Mouse (Mus musculus) forebrain, embryonic 12.5 days (tissue): ENCODE measurements around the gene Gda. TPM values are rescaled to one million over a fixed set of nuclear protein-coding genes. Genes with fewer than 3 reads are reported as not detected.

Experiments
- ATAC-seq: fragments of 200-750 bp; cut with Nextera tagmentation; 2 replicates; pipeline ENCODE4 v1.8.0; 2017; ENCODE audit warnings: moderate TSS enrichment; ENCODE audit not compliant: low FRiP score
- H3K27ac ChIP-seq: fragments of 300-500 bp; sonication (generic); 2 replicates; pipeline ENCODE4 v1.5.1; 2016; ENCODE audit warnings: mild to moderate bottlenecking
- H3K27me3 ChIP-seq: fragments of 300-500 bp; sonication (generic); 2 replicates; pipeline ENCODE4 v1.6.1; 2016; ENCODE audit warnings: mild to moderate bottlenecking
- H3K36me3 ChIP-seq: fragments of 300-500 bp; sonication (generic); replicated peaks from 2 replicates; pipeline ENCODE4 v1.6.1; 2016; ENCODE audit warnings: mild to moderate bottlenecking
- H3K4me1 ChIP-seq: fragments of 300-500 bp; sonication (generic); 2 replicates; pipeline ENCODE4 v1.6.1; 2016
- H3K4me2 ChIP-seq: fragments of 300-500 bp; sonication (generic); 2 replicates; pipeline ENCODE4 v1.6.1; 2016; ENCODE audit warnings: mild to moderate bottlenecking, moderate library complexity
- H3K4me3 ChIP-seq: fragments of 300-500 bp; sonication (generic); replicated peaks from 2 replicates; pipeline ENCODE4 v1.5.1; 2016; ENCODE audit warnings: mild to moderate bottlenecking
- H3K9ac ChIP-seq: fragments of 300-500 bp; sonication (generic); 2 replicates; pipeline ENCODE4 v1.6.1; 2016; ENCODE audit warnings: mild to moderate bottlenecking
- H3K9me3 ChIP-seq: fragments of 300-500 bp; sonication (generic); 2 replicates; pipeline ENCODE4 v1.6.1; 2016
- WGBS: fragments of 180-500 bp; shearing (Covaris S2); methylation state at CpG from one replicate; pipeline ENCODE4 v1.1.7; 2016; 5-methylcytosine and 5-hydroxymethylcytosine counted together
- polyA plus RNA-seq: library from polyadenylated mRNA; unstranded; fragments of >200 nt; fragmentation: Nextera tagmentation; extraction: Ambion mirVana; gene quantifications from 2 replicates; pipeline ENCODE4 v1.2.1, GENCODE M21; 2016

Gda gene
- polyA plus RNA-seq, 1 experiment from 2014 or later: 0.10 TPM

DNA sequence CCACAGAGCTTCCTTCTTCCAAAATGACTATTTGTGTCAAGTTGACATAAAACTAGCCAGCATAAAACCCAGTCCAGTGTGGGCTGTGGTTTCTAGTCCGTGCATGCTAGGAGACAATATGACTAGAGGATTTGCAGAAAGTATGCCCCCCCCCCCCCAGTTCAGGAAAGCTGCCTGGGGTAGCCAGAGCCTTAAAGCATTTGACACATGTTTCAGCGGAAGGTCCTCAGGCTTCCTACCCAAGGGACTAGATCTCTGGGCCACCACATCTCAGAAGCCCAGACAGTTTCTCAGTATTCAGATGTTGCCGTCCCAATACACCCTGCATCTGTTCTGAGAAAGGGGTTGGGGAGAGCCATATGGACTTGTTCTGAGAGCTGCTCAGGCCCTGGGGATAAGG, 89.0 kb downstream of the Gda start:
- Histone ChIP-seq H3K9me3 (no peaks in the 10 kb centered on the region), H3K4me3 (no peak overlapping the region), H3K27ac (no peak overlapping the region), H3K36me3 (no peaks in the 10 kb centered on the region), H3K9ac (no peak overlapping the region), H3K4me2 (no peak overlapping the region), H3K27me3 (no peaks in the 10 kb centered on the region), H3K4me1 (no peaks in the 10 kb centered on the region)
- no peak for ATAC-seq
- 81% methylated on average over 3 of the region's 3 CpGs for WGBS

DNA sequence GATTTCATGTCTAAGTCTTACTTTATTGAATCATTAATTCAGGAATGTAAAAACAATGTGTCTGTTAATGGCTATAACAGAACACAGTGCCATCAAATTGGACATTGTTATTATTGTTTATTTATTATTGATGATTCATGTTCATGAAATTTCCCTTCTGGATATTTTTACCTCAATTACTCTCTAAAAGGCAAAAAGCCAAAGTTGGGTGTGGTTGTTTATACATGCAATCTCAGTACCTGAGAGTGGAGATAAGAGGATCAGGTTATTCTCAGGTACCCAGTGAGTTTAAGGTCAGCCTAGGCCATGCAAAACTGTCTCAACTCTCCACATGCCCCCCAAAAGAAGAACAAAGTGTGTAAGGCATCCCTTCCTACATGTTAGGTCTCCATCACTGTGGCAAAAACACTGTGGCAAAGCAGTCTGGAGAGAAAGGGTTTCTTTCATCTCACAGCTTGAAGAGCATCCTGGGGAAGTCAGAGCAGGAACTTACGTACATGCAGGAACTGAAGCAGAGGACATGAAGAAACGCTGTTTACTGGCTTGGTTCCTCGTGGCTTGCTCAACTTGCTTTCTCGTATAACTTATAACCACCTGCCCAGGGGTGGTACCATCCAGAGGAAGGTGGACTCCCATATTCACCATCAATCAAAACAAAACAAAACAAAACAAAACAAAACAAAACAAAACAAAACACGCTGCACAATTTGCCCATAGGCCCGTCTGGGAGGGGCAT, 89.6 kb downstream of the Gda start:
- Histone ChIP-seq H3K4me1 (no peaks in the 10 kb centered on the region), H3K4me3 (no peak overlapping the region), H3K36me3 (no peaks in the 10 kb centered on the region), H3K9me3 (no peaks in the 10 kb centered on the region), H3K4me2 (no peak overlapping the region), H3K27ac (no peak overlapping the region), H3K27me3 (no peaks in the 10 kb centered on the region), H3K9ac (no peak overlapping the region)
- ATAC-seq: no peak
- 87% methylated on average over 6 of the region's 6 CpGs for WGBS

DNA sequence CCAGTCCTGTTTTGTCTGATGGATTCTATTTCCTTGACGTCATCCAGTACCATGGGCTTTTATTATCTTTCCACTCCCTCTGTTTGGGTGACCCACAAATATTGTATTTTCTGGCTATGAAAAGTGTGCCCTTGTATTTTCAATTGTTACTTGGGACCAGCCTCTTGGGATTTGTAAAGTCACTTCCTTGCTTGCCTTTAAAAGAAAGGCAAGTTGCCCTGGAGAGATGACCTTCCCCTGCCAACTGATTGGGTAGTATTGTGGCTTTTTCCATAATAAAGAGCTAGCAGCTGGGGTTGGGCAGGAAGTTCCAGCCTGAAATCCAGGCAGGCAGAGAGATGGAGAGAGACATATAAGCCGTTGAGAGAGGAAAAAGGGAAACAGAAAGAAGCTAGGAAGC, 91.5 kb downstream of the Gda start:
- Histone ChIP-seq H3K9me3 (no peaks in the 10 kb centered on the region), H3K27me3 (no peaks in the 10 kb centered on the region), H3K4me3 (no peak overlapping the region), H3K36me3 (no peaks in the 10 kb centered on the region), H3K4me1 (no peaks in the 10 kb centered on the region), H3K27ac (no peak overlapping the region), H3K4me2 (no peak overlapping the region), H3K9ac (no peak overlapping the region)
- no peak for ATAC-seq
- WGBS: 62% methylated on average over 2 of the region's 2 CpGs

DNA sequence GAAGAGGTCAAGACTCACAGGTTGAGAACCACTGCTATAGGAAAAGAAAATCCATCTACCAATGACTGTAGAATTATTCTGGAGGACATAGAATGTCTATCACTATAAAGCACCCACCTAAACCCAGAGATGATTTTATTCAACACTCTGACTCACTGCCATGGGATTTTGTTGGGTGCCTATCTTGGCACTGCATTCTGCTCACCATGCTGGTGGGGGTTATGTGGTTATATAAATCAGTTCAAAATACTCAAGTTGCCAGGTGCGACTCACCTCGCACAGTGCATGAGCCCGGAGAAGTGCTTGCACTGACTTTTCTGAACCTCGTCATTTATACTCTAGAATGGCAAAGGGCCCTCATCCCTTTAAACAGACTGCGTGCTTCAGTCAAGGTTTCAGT, 94.0 kb downstream of the Gda start:
- H3K27ac ChIP-seq: no peak overlapping the region
- no peaks in the 10 kb centered on the region for H3K9me3 ChIP-seq
- no peaks in the 10 kb centered on the region for H3K36me3 ChIP-seq
- ATAC-seq: no peak
- H3K4me1 ChIP-seq: no peaks in the 10 kb centered on the region
- H3K27me3 ChIP-seq: no peaks in the 10 kb centered on the region
- no peak overlapping the region for H3K4me3 ChIP-seq
- 94% methylated on average over 5 of the region's 5 CpGs for WGBS
- no peak overlapping the region for H3K4me2 ChIP-seq
- no peak overlapping the region for H3K9ac ChIP-seq

DNA sequence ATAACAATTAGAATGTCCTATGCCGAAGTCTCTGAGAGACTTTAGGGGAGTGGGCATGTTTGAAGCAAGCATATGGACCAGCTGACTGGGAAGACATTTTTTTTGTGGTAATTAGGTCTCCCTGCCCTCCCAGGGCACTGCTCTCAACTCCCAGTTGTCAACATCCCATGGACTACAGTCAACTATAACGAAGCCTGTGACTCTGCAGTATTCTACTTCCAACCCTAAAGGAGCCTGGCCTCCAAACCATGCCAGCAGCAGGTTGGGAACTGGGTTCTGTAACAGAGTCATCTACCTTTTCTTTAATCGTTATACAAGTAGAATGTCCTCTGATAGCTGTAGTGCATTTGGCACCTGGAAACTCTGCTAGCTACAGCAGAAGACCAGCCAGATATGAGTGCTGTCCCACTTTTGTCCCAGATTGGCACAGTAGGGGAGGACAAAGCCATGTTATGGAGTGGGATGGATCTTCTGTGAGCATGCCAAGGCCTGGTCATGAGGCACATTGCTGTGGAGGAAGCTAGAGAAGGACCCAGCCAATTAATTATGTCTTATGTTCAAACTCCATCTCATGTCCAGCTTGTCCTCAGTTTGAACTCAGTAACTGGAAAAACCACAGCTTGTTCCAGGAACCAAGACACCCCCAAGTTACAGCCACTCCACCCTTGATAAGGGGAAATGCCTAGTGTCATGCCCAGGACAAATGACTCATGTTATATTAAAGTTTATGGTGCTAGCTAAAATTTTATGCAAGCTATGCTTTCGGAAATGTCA, 96.6 kb downstream of the Gda start:
- H3K27ac ChIP-seq: no peak overlapping the region
- H3K9me3 ChIP-seq: no peaks in the 10 kb centered on the region
- no peaks in the 10 kb centered on the region for H3K36me3 ChIP-seq
- 85% methylated on average over 4 of the region's 4 CpGs for WGBS
- H3K4me1 ChIP-seq: no peaks in the 10 kb centered on the region
- no peak for ATAC-seq
- no peak overlapping the region for H3K4me2 ChIP-seq
- no peaks in the 10 kb centered on the region for H3K27me3 ChIP-seq
- H3K9ac ChIP-seq: no peak overlapping the region
- H3K4me3 ChIP-seq: no peak overlapping the region

DNA sequence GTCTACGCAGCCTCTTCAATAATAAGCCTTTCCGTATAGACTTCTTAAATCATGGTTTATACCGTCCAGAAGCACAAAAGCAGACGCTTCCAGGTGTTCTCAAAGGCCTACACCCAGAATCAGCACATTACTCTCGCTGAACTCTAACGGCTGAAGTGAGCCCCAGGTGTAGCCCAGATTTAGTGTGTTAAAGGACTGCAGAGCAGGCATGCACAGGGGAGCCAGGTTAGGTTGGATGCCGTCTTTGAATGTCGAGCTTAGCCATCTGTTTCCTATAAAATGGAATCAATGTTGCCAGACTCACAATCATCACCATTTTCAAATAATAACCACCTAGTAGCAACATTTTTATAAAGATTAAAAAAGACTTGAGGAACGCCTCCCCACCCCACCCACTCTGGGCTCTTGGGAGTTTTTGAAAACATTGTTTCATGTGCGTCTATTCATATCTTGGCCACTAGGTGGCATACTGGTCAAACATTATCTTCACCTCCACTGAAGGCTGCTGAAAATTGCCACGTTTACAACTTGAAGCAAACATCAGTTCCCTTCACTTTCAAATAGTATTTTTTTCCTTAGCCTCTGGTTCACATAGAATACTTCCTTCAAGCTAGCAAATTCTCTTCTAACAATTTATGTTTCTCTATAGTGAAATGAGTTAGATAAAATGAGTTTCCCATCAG, 100.0 kb downstream of the Gda start:
- Histone ChIP-seq H3K9me3 (no peaks in the 10 kb centered on the region), H3K9ac (no peak overlapping the region), H3K4me1 (no peaks in the 10 kb centered on the region), H3K36me3 (no peaks in the 10 kb centered on the region), H3K27me3 (no peaks in the 10 kb centered on the region), H3K4me2 (no peak overlapping the region), H3K27ac (no peak overlapping the region), H3K4me3 (no peak overlapping the region)
- WGBS: 55% methylated on average over 11 of the region's 11 CpGs
- ATAC-seq: peak; percentile 69

GRCm38 (mm10) chr19:21372395-21373072, 100.7 kb downstream of the Gda start:
- no peak overlapping the region for H3K4me3 ChIP-seq
- no peaks in the 10 kb centered on the region for H3K36me3 ChIP-seq
- ATAC-seq: no peak
- H3K27ac ChIP-seq: no peak overlapping the region
- H3K9ac ChIP-seq: no peak overlapping the region
- no peak overlapping the region for H3K4me2 ChIP-seq
- WGBS: 86% methylated on average over 12 of the region's 12 CpGs
- no peaks in the 10 kb centered on the region for H3K27me3 ChIP-seq
- H3K4me1 ChIP-seq: no peaks in the 10 kb centered on the region
- no peaks in the 10 kb centered on the region for H3K9me3 ChIP-seq

DNA sequence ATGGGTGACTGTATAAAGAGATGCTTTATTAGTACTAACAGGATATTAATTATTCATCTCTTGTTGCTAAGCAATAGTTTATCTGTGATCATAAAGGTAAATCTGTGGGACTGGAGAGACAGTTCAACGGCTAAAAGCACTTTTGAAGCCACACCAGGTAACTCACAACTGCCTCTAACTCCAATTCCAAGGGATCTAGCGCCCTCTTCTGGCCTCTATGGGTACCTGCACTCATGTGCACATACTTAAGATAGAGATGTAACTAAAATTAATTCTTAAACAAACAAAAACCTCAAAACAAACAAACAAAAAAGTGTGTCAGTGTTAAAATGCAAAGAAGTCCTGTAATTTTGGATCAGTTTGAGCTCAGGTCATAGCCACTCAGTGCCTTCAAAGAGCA, 101.9 kb downstream of the Gda start:
- H3K27me3 ChIP-seq: no peaks in the 10 kb centered on the region
- H3K9me3 ChIP-seq: no peaks in the 10 kb centered on the region
- no peak overlapping the region for H3K27ac ChIP-seq
- no peak overlapping the region for H3K9ac ChIP-seq
- no peak overlapping the region for H3K4me2 ChIP-seq
- no peak for ATAC-seq
- H3K36me3 ChIP-seq: no peaks in the 10 kb centered on the region
- H3K4me1 ChIP-seq: no peaks in the 10 kb centered on the region
- WGBS: 59% methylated on average over 2 of the region's 2 CpGs
- H3K4me3 ChIP-seq: no peak overlapping the region

- ATAC-seq: no peak
- H3K9ac ChIP-seq: no peak overlapping the region
- 92% methylated on average over 8 of the region's 8 CpGs for WGBS
These were observed 102.5 kb downstream of the Gda start for GRCm38 (mm10) chr19:21370782-21371181.

GRCm38 (mm10) chr19:21369175-21369574, 104.1 kb downstream of the Gda start:
- ATAC-seq: no peak
- no peak overlapping the region for H3K4me2 ChIP-seq
- H3K27me3 ChIP-seq: no peaks in the 10 kb centered on the region
- H3K27ac ChIP-seq: no peak overlapping the region
- WGBS: 94% methylated on average over 6 of the region's 6 CpGs
- no peaks in the 10 kb centered on the region for H3K36me3 ChIP-seq
- no peaks in the 10 kb centered on the region for H3K9me3 ChIP-seq
- H3K9ac ChIP-seq: no peak overlapping the region
- no peak overlapping the region for H3K4me3 ChIP-seq
- H3K4me1 ChIP-seq: no peaks in the 10 kb centered on the region

More at GRCm38 (mm10) chr19:21370782-21371181, 102.5 kb downstream of the Gda start:
- Histone ChIP-seq H3K4me3 (no peak overlapping the region), H3K4me1 (no peaks in the 10 kb centered on the region), H3K9me3 (no peaks in the 10 kb centered on the region), H3K4me2 (no peak overlapping the region), H3K27ac (no peak overlapping the region), H3K27me3 (no peaks in the 10 kb centered on the region), H3K36me3 (no peaks in the 10 kb centered on the region)

DNA sequence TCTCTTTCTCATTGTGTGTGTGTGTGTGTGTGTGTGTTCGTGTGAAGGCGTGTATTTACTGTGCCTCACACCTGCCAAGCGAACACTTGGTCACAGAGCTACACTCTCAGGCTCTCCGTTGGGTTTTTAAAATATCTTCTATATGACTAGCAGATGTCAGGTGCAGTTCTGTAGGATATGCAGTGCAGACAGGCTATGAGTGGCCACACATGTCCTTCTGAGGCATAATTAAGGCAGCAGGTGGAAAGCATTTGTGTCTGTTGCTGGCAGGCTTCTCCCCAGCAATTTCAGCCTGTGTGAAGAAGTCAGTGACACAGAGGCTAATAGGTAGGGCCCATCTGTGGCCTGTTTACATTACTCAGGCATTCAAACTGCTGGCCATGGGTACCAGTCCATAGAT, 104.7 kb downstream of the Gda start:
- no peak overlapping the region for H3K9ac ChIP-seq
- WGBS: 81% methylated on average over 4 of the region's 4 CpGs
- H3K9me3 ChIP-seq: no peaks in the 10 kb centered on the region
- ATAC-seq: no peak
- no peaks in the 10 kb centered on the region for H3K27me3 ChIP-seq
- H3K4me2 ChIP-seq: no peak overlapping the region
- no peak overlapping the region for H3K4me3 ChIP-seq
- no peaks in the 10 kb centered on the region for H3K36me3 ChIP-seq
- no peaks in the 10 kb centered on the region for H3K4me1 ChIP-seq
- no peak overlapping the region for H3K27ac ChIP-seq

DNA sequence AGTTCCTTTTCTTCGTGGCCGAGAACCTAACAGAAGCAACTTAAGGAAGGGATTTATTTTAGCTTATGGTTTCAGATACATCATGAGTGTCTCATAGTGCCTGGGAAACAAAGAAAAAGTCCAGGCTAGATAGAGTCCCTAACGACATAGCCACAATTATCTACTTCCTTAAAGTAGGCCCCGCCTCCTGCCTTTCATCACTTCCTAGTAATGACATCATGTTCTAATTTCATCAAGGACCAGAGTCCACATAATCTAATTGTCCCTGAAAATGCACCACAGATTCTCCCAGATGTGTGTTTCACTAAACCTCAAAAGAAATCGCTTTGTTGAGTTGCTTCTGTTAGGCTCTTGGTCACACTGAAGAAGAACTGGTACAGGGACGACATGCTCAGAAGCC, 115.5 kb downstream of the Gda start:
- Histone ChIP-seq H3K4me2 (no peak overlapping the region), H3K9me3 (no peaks in the 10 kb centered on the region), H3K27ac (no peak overlapping the region), H3K36me3 (no peaks in the 10 kb centered on the region), H3K4me1 (no peaks in the 10 kb centered on the region), H3K4me3 (no peak overlapping the region), H3K9ac (no peak overlapping the region), H3K27me3 (no peaks in the 10 kb centered on the region)
- ATAC-seq: no peak
- 93% methylated on average over 6 of the region's 6 CpGs for WGBS
